Mouse (Mus musculus): ENCODE results near the gene Arl8a.

- TF ChIP-seq CTCF (IDR thresholded peaks at IDR 0.05; ENCODE audit: low read depth, low read length) = no peak
- no peak for TF ChIP-seq TAL1 (conservative IDR thresholded peaks at IDR 0.05; ENCODE audit: low read depth, low read length)
These were observed 13.7 kb upstream of the Arl8a start for GRCm38 (mm10) chr1:135132893-135133369.
